Mouse (Mus musculus) heart, adult 8-10 months (tissue): ENCODE measurements around the gene Gon4l. TPM values are rescaled to one million over a fixed set of nuclear protein-coding genes. Genes with fewer than 3 reads are reported as not detected.

Experiments used
- total RNA-seq, 4 experiments: library from RNA; stranded (reverse); gene quantifications; 2 replicates each; pipeline ENCODE4 v1.2.4; 2022

Gene Gon4l
- total RNA-seq, 4 experiments from 2014 or later: 19.6 to 20.3 (median 19.9) TPM

Other genes with a start within 250 kb of the Gon4l start
- gene Arhgef2, start 229.3 kb upstream of the Gon4l start, total RNA-seq: 10 to 100 TPM; 38.8 to 45.9 (median 41.4) TPM
- under 1 TPM in 1 of 4 experiments, not detected in 3; 0.23 TPM for gene Rxfp4, start 182.1 kb upstream of the Gon4l start, total RNA-seq
- 10 to 100 TPM; 26.3 to 31.5 (median 27.8) TPM for gene Khdc4, start 149.4 kb upstream of the Gon4l start, total RNA-seq
- gene Rit1, start 118.4 kb upstream of the Gon4l start, total RNA-seq: 10 to 100 TPM; 61.8 to 76.1 (median 67.9) TPM
- gene Syt11, start 60.1 kb upstream of the Gon4l start, total RNA-seq: 1 to 10 TPM; 6.4 to 9.0 (median 7.7) TPM
- gene Msto1, start 78.8 kb downstream of the Gon4l start, total RNA-seq: 10 to 100 TPM; 12.1 to 15.6 (median 12.9) TPM
- gene Ash1l, start 115.4 kb downstream of the Gon4l start, total RNA-seq: 10 to 100 TPM; 40.2 to 43.4 (median 42.0) TPM
- gene Dap3, start 116.0 kb downstream of the Gon4l start, total RNA-seq: 100 to 1,000 TPM; 142 to 154 (median 149) TPM